Comparison of ENCODE assay signal across 8 mouse cellular contexts in the genomic region with DNA sequence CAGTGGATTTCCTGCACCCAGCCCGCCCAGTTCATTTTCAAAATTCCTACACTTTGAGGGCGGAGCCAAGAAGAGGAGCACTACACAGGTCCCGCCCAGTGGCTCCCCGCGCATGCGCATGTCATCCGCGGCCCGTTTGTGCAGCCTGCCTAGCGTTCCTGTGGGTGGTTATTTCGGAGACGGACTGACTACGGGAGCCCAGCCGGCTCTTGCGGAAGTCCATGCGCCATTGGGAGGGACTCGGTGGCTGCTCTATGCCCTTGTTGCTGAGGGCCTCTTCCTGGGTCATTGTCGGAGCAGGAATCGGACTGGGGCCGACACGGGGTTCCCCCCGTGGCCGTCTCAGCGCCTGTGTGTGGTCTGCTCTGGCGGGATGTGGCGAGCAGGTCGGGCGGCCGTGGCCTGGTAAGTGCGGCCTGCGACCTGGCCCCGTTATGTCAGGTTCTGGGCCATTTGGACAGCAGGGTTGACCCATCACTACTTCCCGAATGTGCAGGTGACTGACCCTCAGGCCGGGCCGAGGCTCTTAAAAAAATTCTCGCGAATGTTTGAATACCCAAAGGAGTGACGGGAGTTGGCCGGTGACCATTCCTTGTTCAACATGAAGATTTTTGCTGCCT. TPM values are rescaled to one million over a fixed set of nuclear protein-coding genes. Genes with fewer than 3 reads are reported as not detected.
DNase-seq lines count a peak whose midpoint lies in the region; ATAC-seq and TF ChIP-seq lines count a peak whose summit lies in the region.

A gene (plus strand): TSS at position 168 of the 620 bp plus-strand sequence.

- peak; percentile 73; the same call in 1 of the 2 replicates for TF ChIP-seq POLR2A in lung, adult 2 months (IDR thresholded peaks at IDR 0.05; ENCODE audit: borderline replicate concordance, extremely low read depth, low read depth, low read length)

- peak within 1 kb of the TSS; percentile 97 for H3K9ac ChIP-seq in ES-E14 (ENCODE audit: insufficient read depth, low read depth, low read length, poor library complexity, severe bottlenecking)
- H3K9ac ChIP-seq in forebrain, embryonic 15.5 days (replicated peaks) = peak within 1 kb of the TSS; percentile 90

- peak; percentile 98 for ATAC-seq in forebrain, embryonic 15.5 days (replicated peaks)
- ATAC-seq in neutrophil, adult 5-6 weeks (ENCODE audit: extremely low read depth, insufficient number of reproducible peaks, low FRiP score, poor library complexity, severe bottlenecking) = peak; percentile 96

- peak within 1 kb of the TSS; percentile 83 to 90 for H3K4me3 ChIP-seq in ES-E14 (ENCODE audit: insufficient read depth in 1 of 2, low read depth in 1 of 2, low read length in 2 of 2, poor library complexity in 1 of 2, severe bottlenecking in 1 of 2)
- H3K4me3 ChIP-seq in forebrain, embryonic 15.5 days = peak within 1 kb of the TSS; percentile 85
- H3K4me3 ChIP-seq in lung, adult 2 months (replicated peaks; ENCODE audit: extremely low read depth, low read depth, low read length) = peak within 1 kb of the TSS; percentile 90

- WGBS in forebrain, embryonic 15.5 days = under 1% methylated on average over 39 of the region's 39 CpGs
- WGBS in lung, adult 2 months = under 1% methylated on average over 39 of the region's 39 CpGs

- TF ChIP-seq CTCF in lung, adult 2 months (IDR thresholded peaks at IDR 0.05; ENCODE audit: insufficient read depth, low read length) = no peak

- H3K27ac ChIP-seq in ES-E14 (ENCODE audit: insufficient read depth, low read depth, low read length, poor library complexity, severe bottlenecking) = no peak within 1 kb of the TSS
- no peak within 1 kb of the TSS for H3K27ac ChIP-seq in forebrain, embryonic 15.5 days (replicated peaks)

- peak within 1 kb of the TSS; percentile 79 for H3K4me2 ChIP-seq in forebrain, embryonic 15.5 days (replicated peaks)

- intact Hi-C loops in heart, postnatal 25 days (cut with DNase I) = loop anchor here (5.0 to 10.0 kb wide), 2 partner anchors 644 to 742 kb away; no protein-coding TSS in a partner anchor

- in situ Hi-C loops in ES-E14 (cut with MboI; ENCODE audit: low sequenced_read_pairs in 2 of 2, unreplicated experiment in 2 of 2) = no loop called here

- H3K36me3 ChIP-seq in ES-E14 (ENCODE audit: control insufficient read depth, insufficient read depth, low read length, poor library complexity, severe bottlenecking) = no peaks in the 10 kb centered on the region
- no peaks in the 10 kb centered on the region for H3K36me3 ChIP-seq in forebrain, embryonic 15.5 days

- H3K9me3 ChIP-seq in ES-E14 (ENCODE audit: control insufficient read depth, insufficient read depth, low read depth, low read length) = no peaks in the 10 kb centered on the region
- no peaks in the 10 kb centered on the region for H3K9me3 ChIP-seq in forebrain, embryonic 15.5 days

- no peaks in the 10 kb centered on the region for H3K4me1 ChIP-seq in ES-E14 (ENCODE audit: control insufficient read depth in 2 of 2, insufficient read depth in 2 of 2, low read length in 2 of 2, poor library complexity in 1 of 2)
- peaks cover 15% of the 10 kb centered on the region for H3K4me1 ChIP-seq in forebrain, embryonic 15.5 days
- peaks cover 2% of the 10 kb centered on the region; the same call in 1 of the 2 replicates for H3K4me1 ChIP-seq in lung, adult 2 months (ENCODE audit: control insufficient read depth, insufficient read depth, low read length)

- 0 out of 2 replicates have a peak, but pooled peaks cover 2% of the 10 kb centered on the region for H3K27me3 ChIP-seq in forebrain, embryonic 15.5 days

- peak; percentile 89 for DNase-seq in ES-E14 (ENCODE audit: low read depth, low spot score)
- DNase-seq in cerebellum, adult 11-12 months = peak; percentile 97
- DNase-seq in heart, postnatal 25 days (ENCODE audit: low spot score) = peak; percentile 92
- peak; percentile 96 to 98 for DNase-seq in layer of hippocampus, adult 18-20 months (ENCODE audit: low spot score in 2 of 2)
- DNase-seq in lung, adult 2 months = peak; percentile 99
- peak; percentile 89 to 91 for DNase-seq in thymus, adult 18-20 months

TF ChIP-seq in ES-E14, 5 proteins besides CTCF, POLR2A, EP300 and RAD21:
- TF ChIP-seq ZC3H11A (IDR thresholded peaks at IDR 0.05; ENCODE audit: borderline replicate concordance, low read depth, low read length) = 0 out of 2 replicates have a peak, but pooled peaks have one; percentile 1
- TF ChIP-seq HCFC1 (IDR thresholded peaks at IDR 0.05; ENCODE audit: borderline replicate concordance, insufficient read depth, low read length) = peak; percentile 91
- TF ChIP-seq MAFK (IDR thresholded peaks at IDR 0.05; ENCODE audit: insufficient read depth, low read depth, low read length) = no peak
- TF ChIP-seq ZNF384 (IDR thresholded peaks at IDR 0.05; ENCODE audit: low read depth, low read length) = no peak
- TF ChIP-seq CHD2 (IDR thresholded peaks at IDR 0.05; ENCODE audit: low read depth, low read length) = no peak

RNA-seq across cellular contexts. Expression of the gene that starts here (rescaled TPM):
- 55.3 and 56.8 TPM in 2 replicates for total RNA-seq in ES-E14 (2012; rRNA removed)
- 45.2 and 45.4 TPM in 2 replicates for polyA plus RNA-seq in forebrain, embryonic 15.5 days (2015; fragmentation: Nextera tagmentation; extraction: Ambion mirVana)
- 100 to 1,000 TPM; 147 to 153 TPM for total RNA-seq in heart, postnatal 25 days (2021)
- total RNA-seq in layer of hippocampus, adult 18-20 months (2021) = 100 to 1,000 TPM; 102 to 105 TPM
- 6.9 and 9.6 TPM in 2 replicates for polyA plus RNA-seq in lung, adult 2 months (2012; rRNA removed)
- 54.1 and 58.0 TPM in 2 replicates for total RNA-seq in neutrophil, adult 5-6 weeks (2017)
